Mouse (Mus musculus) CD4-positive, CD25-positive, alpha-beta regulatory T cell, adult 2 months (primary cell): ENCODE data around the gene Ccdc9b.

ENCODE experiments used
- DNase-seq: peaks from one replicate; pipeline ENCODE4 v3.0.0-alpha.2; 2012; ENCODE audit warnings: low read depth, low spot score

The Ccdc9b gene

DNA sequence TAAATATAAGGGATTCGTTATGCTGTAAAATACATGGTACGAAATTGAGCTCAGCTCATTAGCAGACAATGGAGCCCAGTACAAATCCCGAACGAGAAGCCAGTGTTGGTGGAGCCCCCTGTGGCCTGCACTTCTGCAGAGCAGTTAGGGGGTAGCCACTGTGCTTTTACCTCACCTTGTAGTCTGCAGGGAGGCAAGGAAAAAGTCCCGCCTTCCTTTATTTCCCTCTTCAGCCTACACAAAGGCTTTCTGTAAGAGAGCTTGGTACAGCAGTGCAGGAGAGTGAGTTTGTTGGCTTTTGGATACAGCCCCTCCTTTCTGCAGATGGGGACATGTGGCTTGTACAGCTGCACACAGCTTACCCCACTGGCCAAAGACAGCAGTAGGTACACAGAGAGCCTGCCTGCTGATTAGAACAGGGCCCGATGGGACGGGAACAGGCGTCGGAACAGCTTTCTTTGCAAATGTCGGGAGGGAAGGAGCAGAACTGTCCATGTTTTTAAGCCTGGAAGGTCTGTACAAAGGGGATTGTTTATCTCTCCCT lies 13.0 kb downstream of the Ccdc9b start:
- no peak for DNase-seq

DNA sequence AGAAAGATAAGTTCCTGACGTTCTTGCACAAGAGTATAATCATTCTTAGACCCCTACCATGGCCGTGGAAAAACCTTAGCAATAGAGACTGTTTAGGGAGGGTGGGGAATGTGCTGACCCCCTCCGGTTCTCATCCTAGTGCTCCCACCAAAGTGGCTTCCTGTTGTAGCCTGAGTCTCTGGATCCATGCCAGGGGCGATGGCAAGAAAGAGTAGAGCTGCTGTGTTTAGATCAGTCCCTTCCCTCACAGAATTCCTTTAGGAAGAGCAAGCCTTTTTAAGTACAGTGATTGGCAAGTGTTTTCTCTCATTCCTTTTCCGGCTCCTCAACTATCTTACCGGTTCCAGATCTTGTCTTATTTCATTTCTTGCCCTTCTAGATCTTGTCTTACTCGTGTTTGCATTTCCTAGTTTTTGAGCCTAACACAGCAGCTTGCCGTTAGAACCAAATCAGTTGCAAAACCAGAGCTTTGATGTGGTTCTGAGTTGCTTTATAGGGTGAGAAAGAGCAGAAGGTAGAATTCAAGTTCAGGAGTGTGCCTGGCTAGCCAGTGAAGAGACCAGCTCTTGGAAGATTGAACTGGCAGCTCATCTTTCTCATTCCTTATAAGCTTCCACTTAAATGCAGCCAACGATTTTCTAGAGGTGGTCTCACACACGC lies 15.0 kb downstream of the Ccdc9b start:
- peak; percentile 58 for DNase-seq

DNA sequence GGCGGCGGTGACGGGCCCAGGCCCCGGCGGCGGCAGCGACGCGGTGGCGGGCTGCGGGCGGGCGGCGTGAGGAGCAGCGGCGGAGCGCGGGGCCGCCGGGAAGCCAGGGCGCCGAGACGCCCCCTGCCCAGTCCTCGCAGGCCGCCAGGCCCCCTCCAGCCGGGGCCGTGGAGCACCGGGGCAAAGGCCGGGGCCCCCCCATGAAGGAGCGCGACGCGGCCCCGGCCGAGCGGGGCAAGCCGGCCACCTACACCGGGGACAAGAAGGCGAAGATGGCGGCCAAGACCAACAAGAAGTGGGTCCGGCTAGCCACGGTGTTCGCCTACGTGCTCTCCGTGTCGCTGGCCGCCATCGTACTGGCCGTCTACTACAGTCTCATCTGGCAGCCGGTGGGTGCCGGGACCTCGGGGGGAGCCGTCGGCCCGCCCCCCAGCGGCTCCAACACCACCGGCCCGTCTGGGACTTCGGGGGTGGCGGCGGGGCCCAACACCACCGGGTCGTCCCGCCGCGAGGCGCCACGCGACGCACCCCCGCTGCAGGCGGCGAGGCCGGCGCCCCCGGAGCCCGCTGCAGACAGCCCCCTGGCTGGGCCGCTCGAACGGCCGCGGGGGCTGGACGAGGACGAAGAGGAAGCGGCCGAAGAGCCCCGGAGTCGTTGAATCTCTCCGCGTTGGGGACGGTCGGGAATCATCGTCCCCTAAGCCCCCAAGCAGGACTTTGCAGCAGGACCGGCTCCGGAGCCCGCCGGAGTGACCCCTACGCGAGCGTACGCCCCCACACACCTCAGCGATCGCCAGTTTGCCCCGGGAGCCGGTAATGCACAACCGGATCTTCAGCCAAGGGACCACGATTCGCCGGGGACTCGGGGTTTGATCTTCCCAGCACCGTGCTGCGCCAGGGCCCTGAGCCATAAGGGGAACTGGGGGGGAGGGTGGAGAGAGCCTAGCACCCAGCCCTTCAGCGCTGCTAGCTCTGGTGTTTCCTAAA lies 16.3 kb downstream of the Ccdc9b start:
- peak; percentile 58 for DNase-seq

DNA sequence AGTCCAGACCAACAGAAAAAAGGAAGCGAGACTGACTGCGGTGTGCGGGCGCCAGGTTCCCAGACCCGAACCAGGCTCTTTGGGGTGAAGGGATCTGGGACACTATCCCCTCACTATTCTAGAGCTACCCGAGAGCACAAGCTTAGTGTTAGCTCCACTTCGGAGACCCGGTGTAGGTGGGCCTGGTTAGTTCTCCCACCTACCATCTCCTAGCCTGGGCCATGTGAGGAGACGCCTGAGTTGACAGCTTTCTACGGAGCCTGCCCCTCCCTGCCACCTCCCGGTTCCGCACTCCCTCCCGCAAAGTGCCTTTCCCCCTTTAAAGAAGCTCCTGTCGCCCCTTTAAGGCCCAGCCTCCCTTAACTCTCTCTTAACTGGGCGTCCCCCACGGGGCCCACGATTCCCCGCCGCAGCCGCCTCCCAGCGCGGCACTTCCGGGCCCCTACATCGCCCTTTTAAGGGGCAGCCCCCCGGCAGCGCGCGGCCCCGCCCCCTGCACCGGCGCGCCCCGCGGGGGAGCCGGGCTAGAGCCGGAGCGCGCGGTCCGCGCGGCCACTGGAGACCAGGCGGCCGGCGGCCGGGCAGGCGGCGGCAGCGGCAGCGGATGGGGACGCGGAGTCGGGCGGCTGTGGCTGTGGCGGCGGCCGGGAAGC lies 17.1 kb downstream of the Ccdc9b start, which contains the start of gene Inafm2:
Gene Inafm2 (plus strand): TSS at position 527 of the 653 bp plus-strand sequence.
- DNase-seq = peak; percentile 89

DNA sequence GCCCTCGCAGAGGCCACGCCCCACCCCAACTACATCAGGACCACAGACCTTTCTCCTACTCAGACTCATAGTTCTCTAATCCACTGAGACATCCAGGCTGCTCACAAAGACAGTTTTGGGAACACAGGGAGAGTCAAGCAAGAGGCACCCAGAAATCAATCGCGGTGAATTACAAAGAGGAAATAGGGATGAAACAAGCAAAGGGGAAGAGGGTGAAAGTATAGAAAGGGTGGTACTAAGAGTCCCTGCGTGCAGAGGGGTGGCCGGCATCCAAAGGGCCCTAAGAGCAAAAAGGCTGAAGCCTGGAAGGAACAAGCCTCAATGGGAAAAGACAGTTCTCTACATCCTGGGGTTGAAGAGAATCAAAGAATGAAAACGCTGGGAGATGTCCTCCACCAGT lies 17.8 kb downstream of the Ccdc9b start:
- DNase-seq = no peak

DNA sequence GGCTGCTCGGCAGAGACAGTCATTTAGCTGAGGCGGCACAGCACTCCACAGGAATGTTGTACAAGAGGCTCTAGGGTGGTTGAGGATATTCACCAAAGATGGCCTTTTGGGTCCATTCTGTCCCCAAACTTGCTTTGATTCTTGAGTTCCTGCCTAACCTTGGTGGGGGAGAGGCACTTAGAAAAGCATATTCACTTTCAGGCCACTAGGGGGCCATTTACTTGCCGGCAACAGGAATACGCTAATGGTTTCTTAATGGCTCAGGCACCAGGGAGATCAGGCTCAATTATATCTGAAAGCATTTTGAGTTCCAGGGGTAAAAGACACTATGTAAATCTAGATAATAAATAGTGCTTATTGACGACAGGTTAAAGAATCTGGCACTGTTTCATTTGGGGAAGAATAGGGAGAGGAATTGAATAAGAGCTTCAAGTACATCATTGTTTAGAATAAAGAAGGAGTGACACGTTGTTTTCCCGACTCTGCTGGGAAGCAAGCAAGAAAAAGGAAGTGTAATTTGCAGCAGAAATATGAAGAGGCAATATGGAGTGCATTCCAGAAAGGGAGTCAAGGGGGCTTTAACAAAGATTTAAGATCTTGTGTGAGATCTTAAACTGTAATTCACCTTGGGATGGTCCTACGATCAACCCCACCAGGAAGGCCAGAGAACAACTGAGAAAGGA lies 19.1 kb downstream of the Ccdc9b start:
- DNase-seq = peak; percentile 77

DNA sequence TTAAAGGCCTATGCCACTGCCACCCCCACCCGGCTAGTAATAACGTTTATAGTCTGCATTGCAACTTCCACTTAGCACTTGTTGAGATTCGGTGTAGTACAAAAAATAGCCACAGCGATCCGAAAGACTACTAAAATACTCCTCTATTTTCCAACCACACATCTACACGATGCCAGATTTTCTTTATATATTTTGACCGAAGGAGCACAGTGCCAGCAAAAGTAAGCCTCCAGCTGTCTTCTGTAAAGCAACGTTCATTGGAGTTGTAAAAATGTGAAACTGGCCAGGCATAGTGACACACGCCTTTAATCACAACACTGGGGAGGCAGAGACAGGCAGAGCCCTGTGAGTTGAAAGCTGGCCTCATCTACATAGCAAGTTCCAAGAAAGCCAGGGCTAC lies 21.3 kb downstream of the Ccdc9b start:
- no peak for DNase-seq

DNA sequence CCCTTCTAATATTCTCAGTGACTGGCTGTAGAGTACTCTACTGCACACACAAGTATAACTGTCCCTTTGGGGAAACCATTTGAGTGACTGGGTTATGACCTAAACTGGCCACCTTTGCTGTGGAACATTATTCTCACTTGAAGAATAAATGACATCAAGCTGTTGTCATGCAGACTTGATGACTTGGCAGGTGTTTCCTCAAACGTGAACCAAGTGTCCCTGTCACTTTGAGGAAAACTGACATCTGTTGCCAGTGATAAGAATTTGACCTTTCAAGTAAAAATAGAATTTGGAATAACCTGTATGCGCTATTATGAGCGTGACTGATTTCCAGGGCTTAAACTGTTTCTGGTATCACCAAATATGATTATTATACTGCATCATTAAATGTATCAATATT lies 22.1 kb downstream of the Ccdc9b start:
- DNase-seq = no peak

DNA sequence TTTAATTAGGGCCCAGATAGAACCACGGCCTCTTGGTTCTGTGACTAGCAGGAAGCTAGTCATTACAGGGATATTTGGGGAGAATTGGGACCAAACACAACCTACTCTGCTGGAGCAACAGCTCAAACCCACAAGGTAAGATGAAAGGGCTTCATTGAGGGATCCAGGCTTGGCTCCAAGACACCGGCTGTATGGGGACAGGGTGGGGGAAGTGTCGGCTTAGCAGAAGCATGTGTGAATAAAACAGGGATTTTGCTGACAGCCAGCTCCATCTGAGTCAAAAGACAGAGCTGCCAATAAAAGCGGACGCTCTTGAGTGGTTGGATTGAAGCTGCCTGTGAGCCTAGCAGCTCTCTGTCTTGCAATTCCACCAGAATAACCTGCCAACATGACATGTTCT lies 29.1 kb downstream of the Ccdc9b start:
- no peak for DNase-seq

DNA sequence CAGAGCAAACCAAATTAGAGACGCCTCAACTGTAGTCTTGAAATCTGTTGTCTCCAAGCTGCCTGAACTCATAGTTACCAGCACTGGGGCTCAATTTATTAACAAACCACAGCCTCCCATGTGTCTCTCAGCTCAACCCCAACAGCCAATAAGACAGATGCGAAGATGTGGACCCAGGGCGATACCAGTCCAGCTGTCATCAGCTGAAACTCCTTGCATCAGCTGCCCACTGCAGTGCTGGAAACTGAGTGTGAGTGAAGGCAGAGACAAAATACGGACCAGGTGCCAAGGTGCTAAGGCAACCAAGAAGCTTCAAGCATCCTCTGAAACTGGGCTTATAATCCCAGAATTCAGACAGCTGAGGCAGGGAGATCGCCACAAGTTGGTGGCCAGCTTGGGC lies 30.5 kb downstream of the Ccdc9b start:
- no peak for DNase-seq

DNA sequence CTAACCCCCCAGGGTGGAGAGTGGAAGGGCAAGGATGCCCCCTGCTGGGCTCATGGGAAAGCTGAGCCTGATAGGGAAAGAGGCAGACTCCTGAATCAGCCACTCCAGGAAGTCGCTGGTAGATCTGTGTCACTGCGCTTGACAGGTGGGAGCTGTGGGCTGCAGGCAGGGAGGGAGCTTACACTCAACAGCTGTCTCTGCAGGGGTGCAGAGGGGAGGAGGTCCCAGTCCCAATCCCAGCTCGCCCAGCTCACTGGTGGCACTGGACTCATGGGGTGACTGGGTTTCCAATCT lies 31.9 kb downstream of the Ccdc9b start:
- peak; percentile 66 for DNase-seq

DNA sequence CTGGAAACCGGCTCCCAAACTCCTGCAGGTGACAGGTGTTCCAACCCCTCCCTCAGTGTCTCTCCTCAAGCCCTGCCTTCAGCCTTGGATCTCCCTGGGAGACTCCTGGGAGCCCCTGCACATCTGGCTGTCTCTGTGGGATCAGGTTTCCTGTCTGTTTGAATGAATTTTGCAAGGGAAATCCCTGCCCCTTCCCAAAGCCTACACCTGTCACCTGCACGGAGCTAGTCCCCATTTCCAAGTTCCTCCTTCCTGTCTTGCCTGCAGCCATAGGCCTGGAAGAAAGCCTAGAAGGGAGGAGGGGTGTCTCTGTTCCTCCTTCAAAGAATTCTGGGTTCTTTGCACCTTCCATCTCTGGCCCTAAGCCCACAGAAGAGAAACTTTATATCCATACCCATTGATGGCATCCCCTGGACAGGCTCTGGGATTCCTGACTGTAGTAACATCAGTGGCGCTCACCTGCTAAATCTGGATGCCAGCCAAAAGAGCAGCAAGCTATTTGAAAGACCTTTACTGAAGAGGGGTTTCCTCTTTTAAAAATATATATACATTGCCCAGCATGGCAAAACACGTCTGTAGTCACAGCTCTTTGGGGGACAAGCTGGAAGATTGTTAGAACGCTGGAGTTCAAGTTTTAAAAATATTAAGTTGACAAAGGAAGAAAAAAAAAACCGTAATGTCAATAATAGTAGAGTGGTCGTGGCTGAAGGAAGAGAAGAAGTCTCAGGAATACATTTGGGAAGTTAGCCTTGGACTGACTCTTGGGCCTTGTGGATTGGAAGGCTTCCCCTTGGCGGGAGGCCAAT lies 32.4 kb downstream of the Ccdc9b start:
- no peak for DNase-seq

DNA sequence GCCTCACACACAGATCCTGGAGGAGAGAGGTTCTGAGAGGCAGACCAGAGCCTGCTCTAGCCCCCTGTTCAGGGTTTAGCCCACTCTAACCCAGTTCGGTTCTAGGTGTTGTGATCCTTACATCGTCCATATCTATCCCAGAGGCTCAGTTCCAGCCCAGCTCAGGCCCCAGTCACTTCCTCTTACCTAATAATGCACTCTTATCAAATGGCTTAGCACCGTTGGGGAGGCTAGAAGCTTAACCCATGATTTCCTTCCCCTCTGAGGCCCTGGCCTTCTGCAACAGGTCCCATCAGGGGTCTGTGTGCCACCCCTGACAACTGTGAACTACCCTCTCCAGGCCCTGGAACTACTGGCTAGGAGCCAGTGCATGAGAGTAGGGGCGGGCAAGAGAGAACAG lies 33.3 kb downstream of the Ccdc9b start:
- DNase-seq = no peak

DNA sequence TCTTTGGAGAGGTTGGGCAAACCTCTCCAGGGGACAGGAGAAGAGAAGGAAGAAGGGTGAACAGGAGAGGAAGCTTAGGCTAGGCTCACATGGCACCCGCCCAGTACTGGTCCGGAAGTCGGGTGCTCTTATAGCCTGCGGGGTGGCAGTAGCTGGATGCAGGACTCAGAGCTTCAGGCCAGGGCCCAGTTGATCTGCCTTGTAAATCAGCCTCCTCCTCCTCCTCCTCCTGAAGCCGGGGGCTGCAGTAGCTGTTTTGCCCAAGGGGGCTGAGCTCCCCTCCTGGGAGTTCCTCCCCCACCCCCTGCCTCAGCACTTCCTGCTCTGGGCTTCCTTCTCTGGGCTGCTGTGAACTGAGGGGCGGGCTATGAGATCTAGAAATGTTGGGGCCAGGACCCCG lies 34.1 kb downstream of the Ccdc9b start, which contains the start of gene Plcb2:
Gene Plcb2 (minus strand): TSS at position 102 of the 400 bp plus-strand sequence.
- peak; percentile 67 for DNase-seq

DNA sequence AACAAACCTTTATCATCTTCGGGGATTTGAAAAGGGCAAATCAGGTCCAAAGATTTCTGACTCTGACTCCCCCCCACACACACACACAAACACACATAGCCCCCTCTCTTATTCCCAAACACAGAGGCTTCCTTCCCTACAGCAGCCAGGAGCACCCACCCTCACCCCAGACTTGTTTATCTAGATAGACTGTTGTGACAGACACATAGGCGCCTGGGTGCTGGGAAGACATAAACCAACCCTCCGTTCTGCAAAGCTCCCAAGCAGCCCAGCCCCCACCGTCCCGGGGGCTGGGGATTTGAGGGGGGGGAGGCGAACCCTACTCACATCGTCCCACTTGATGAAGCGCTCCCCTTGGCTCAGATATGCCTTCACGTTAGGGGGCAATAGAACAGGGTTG lies 34.5 kb downstream of the Ccdc9b start:
- no peak for DNase-seq

DNA sequence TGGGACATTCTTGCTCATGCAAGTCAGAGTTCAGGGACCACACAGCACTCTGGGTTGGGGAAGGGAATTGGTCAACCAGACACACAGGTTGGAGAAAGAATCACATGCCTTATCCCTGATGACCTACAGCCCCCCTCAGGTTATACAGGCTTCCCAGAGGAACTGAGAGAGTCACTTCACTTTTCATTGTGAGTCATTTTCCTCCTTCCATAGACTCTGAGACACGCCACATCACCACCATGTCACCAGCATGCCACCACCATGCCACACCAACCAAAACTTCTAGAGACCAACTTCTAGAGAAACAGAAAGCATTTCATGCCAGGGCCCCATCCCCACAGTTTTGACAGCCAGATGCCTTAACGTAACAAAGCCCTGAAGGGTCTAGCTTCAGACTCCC lies 35.6 kb downstream of the Ccdc9b start:
- no peak for DNase-seq

DNA sequence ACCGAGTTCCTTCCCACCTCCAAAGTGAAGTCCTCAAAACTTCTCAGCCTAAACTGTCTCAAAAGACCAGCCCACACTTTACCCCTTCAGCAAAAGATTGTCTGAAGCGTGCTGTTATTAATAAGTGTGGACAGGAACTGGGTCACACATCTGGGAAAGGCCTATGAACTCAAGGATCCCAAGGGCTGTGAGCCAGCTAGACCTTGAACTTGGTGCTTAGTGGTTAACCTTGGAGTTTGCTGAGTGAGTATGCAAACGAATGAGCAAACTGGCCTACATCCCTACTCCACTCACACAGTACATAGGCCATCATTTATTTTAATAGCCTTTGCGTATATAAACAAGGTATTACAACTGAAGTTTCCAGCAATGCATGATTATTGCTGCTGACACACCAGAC lies 37.0 kb downstream of the Ccdc9b start:
- DNase-seq = no peak

DNA sequence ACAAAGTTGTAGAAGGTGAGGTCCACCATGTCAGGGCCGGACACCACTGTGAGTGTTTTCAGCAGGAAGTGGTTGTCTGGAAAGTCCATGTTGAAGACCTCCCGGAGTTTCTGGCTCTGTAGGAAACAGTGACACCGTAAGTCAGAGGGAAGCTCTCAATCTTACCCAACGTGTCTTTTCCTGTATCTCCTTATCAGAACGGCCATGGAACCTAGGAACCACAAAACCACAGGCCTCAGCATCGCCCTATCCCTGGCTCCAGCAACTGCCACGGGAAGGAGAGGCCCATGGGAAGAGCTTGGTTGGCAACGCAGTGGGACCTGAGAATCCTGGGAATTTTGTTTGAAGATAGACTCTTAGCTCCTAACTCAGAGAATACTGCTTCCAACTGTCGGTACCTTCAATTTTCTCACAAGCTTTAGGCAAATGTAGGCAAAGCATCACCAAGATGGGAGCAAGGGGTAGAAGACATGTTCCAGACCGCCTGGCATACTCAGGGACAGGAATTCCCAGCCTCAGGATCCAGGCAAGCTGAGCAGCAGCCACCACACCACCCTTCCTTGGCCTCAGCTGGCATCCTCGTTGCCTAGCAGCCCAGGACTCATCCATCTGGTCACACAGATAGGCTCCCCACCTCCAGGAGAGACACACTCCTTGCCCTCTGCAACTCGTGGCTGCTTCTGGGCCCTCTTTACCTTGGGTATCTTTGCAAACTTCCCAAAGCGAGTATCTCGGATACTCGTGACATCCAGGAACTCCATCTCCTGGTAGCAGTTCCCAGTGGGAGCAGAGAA lies 38.6 kb downstream of the Ccdc9b start:
- no peak for DNase-seq

DNA sequence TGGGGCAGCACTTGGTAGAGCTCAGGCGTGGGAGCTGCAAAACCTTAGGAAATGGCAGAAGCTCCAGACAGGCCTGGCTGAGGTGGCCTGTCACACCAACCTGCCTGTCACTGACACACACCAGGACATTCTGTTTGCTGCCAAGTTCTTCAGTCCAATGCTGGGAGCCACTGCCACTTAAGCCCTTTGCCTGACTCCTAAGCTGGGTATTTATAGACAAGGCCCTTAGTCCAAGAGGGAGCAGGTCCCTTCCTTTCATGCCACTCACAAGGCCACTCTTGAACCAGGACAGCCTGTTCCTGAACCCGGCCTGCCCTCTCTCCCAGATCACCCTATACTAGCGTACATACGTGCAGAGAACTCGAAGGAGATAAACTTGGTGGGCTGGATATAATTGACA lies 45.8 kb downstream of the Ccdc9b start:
- DNase-seq = no peak

DNA sequence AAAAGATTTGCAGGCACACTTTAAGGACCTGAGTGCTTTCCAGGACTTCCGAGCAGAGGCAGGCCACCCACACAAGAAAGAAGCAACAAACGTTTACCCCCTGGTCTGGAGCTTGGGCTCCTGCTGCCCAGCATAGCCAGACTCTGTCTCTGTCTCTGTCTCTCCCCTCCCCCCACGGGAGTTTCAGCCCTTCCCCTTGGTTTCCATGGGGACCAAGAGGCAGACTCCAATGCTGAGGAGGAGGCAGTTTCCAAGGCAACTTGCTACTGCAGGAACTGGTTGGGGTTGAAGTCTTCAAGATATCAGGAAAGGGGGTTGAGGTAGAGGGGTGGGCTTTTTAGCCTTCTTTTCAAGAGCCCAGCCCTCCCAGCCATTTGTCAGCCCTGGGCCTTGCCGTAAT lies 48.2 kb downstream of the Ccdc9b start:
- DNase-seq = no peak
